Mouse (Mus musculus) G1E-ER4 (cell line): ENCODE data around the gene B4gat1. TPM values are rescaled to one million over a fixed set of nuclear protein-coding genes. Genes with fewer than 3 reads are reported as not detected.

ENCODE experiments used
- GATA1 ChIP-seq: IDR thresholded peaks from one replicate; pipeline ENCODE4 v1.8.0; 2012; ENCODE audit warnings: low read length, inconsistent platforms
- polyA plus RNA-seq: library from polyadenylated mRNA; stranded (reverse); fragments of >175 nt; gene quantifications from 2 replicates; pipeline ENCODE4 v1.2.3, GENCODE M21; 2012

B4gat1 gene
- polyA plus RNA-seq, 1 experiment: 12.4 TPM

GRCm38 (mm10) chr19:5068570-5069234 lies 30.1 kb downstream of the B4gat1 start:
- TF ChIP-seq GATA1: no peak

DNA sequence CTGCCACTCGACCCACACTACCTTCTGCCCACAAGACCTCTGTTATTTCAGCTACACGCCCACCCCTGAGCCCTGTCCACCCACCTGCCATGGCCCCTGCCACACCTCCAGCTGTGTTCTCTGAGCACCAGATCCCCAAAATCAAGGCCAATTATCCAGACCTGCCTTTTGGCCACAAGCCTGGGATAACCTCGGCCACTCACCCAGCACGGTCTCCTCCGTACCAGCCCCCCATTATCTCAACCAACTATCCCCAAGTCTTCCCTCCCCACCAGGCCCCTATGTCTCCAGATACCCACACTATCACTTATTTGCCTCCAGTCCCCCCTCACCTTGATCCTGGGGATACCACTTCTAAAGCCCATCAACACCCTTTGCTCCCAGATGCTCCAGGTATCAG lies 30.9 kb downstream of the B4gat1 start:
- no peak for TF ChIP-seq GATA1

DNA sequence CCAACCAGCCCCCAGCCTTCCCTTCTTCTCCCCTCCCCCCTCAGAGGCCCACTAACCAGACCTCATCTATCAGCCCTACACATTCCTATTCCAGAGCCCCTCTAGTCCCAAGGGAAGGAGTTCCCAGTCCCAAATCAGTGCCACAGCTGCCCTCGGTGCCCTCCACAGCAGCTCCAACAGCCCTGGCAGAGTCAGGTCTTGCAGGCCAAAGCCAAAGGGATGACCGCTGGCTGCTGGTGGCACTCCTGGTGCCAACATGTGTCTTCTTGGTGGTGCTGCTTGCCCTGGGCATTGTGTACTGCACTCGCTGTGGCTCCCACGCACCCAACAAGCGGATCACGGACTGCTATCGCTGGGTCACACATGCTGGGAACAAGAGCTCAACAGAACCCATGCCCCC lies 31.4 kb downstream of the B4gat1 start:
- no peak for TF ChIP-seq GATA1

- TF ChIP-seq GATA1: no peak
Measured at GRCm38 (mm10) chr19:5071077-5071476, 32.5 kb downstream of the B4gat1 start.

GRCm38 (mm10) chr19:5071545-5072369 lies 33.1 kb downstream of the B4gat1 start:
- TF ChIP-seq GATA1: no peak

DNA sequence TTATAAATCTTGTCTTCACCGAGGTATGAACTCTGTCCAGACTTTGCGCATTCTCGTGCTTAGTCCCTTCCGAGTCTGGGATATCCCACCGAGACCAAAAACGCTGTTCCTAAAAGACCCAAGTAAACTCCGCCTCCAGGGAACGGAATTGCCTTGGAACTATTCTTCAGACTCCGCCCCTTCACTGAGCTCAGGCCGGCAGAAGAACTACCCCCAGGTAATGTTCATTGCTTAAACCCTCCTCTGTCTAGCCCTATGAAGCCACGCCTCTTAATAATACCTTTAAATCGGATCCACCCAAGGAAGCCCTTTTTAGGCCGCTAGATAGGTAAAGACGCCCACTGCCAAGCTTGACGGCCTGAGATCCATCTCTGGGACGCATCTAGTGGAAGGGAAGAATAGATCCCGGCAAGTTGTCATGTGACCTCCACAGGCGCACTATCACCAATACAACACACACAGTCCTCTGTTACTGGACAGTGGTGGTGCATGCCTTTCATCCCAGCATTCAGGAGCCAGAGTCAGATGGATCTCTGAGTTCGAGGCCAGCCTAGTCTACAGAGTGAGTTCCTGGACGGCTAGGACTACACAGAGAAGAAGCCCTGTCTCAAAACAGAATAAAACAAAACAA lies 33.9 kb downstream of the B4gat1 start:
- TF ChIP-seq GATA1: no peak

DNA sequence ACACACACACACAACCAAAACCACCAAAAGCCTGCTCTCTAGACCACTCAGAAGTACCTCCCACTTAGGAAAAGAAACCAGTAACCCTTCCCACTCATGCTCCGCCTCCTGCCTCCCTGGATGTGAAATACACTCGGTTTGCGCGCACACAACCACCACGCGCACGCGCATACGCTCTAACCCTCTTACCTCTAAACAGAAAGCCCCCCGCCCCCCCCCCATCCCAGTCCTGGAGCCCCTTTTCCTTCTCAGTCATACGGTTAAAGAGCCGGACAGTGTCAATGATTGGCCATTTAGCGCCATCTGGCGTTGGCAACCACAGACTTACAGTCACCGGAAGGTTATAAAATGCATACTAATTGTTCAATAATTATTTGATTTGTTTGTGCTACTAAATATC lies 34.4 kb downstream of the B4gat1 start:
- no peak for TF ChIP-seq GATA1

- no peak for TF ChIP-seq GATA1
Measured at GRCm38 (mm10) chr19:5073518-5073917, 34.9 kb downstream of the B4gat1 start.

GRCm38 (mm10) chr19:5079279-5079678 lies 40.7 kb downstream of the B4gat1 start:
- TF ChIP-seq GATA1: no peak

DNA sequence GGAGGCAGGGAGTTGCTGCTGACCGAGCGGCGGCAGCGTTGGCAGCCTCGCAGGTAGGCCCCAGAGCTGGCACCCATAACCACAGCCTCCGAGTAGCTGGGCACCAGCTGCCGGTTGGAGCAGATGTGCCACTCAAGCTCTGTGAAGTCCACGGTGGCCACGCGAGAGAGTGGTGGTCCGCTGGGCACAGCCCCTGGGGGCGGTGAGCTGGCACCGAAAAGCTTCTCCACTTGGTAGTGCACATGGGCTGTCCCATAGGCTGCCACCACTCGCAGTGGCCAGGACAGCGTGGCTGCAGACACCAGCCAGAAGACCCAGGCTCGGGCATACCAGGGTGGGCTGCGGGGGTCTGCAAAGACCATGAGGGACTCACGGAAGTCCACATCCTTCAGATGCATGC lies 43.4 kb downstream of the B4gat1 start:
- TF ChIP-seq GATA1: no peak

- TF ChIP-seq GATA1: no peak
Measured at GRCm38 (mm10) chr19:5082596-5082995, 44.0 kb downstream of the B4gat1 start.

- TF ChIP-seq GATA1: no peak
Measured at GRCm38 (mm10) chr19:5083961-5084833, 45.6 kb downstream of the B4gat1 start.

DNA sequence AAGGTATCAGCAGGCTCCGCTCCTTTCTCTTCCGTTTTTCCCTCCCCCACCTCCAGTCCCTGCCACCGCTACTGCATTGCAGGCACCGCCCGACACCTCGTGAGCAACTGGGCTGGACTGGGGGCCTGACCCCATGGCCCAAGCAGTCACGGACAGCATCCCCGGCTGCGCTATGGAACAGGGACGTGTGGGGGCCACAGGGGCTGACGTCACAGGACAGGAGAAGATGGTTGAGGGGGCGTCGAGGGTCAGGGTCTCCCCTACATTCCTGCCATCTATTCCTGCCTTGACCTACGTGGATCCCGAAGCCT lies 46.2 kb downstream of the B4gat1 start:
- no peak for TF ChIP-seq GATA1

DNA sequence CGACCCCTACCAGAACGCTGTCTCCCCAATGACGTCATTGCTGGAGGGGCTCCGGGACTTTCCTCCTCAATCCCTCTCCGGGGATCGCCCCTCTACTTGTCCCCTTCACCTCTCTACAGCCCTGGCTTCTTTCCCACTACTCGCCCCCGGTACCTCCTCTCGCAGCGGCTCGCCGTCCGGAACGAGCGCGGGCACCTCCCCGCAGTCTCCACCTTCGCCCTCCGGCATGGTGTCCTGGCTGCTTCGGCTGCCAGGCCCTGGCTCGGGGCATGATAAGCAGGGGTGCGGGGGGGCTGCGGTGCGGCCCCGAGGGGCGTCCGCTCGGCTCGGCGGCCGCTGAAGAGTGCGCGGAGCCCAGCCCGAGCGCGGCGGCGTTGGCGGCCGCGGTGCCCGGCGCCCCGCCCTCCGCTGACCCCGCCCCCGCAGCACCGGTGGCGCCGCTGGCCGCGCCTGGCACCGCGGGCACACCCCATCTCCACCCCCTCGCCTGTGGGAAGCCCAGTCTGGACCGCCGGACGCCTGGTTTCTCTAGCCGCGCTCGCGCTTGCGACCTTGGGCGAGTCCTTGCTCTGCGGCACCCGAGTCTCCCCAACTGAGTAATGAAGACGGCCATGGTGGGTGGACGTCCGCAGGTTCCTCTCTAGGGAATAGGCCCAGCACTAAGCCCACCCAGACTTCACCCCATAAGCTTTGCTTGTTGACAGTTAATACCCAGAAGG lies 46.7 kb downstream of the B4gat1 start, which contains the start of gene Tmem151a:
Tmem151a (minus strand) TSS at position 387 of the 719 bp plus-strand sequence.
- no peak for TF ChIP-seq GATA1
